Mouse (Mus musculus) limb, embryonic 14.5 days (tissue): Measurements from ENCODE around the gene Hpdl. TPM values are rescaled to one million over a fixed set of nuclear protein-coding genes. Genes with fewer than 3 reads are reported as not detected.

Experiments
- ATAC-seq: fragments of 200-750 bp; cut with Nextera tagmentation; 2 replicates; pipeline ENCODE4 v1.8.0; 2017; ENCODE audit warnings: low read depth, moderate number of reproducible peaks, moderate TSS enrichment; ENCODE audit not compliant: low FRiP score
- DNase-seq: peaks from one replicate; pipeline ENCODE4 v3.0.0-alpha.2; 2015; ENCODE audit warnings: low spot score
- H3K27ac ChIP-seq: fragments of 300-500 bp; sonication (generic); replicated peaks from 2 replicates; pipeline ENCODE4 v1.5.1; 2014; ENCODE audit warnings: low read depth, mild to moderate bottlenecking, low read length, moderate library complexity, mixed read lengths
- H3K27me3 ChIP-seq: fragments of 300-500 bp; sonication (generic); 2 replicates; pipeline ENCODE4 v1.6.1; 2014; ENCODE audit warnings: low read length, mixed read lengths; ENCODE audit not compliant: control insufficient read depth, insufficient read depth
- H3K36me3 ChIP-seq: fragments of 300-500 bp; sonication (generic); 2 replicates; pipeline ENCODE4 v1.6.1; 2014; ENCODE audit warnings: mild to moderate bottlenecking, low read length, moderate library complexity, mixed read lengths; ENCODE audit not compliant: control insufficient read depth, insufficient read depth
- H3K4me1 ChIP-seq: fragments of 300-500 bp; sonication (generic); 2 replicates; pipeline ENCODE4 v1.6.1; 2014; ENCODE audit warnings: antibody characterized with exemption, low read length, mixed read lengths; ENCODE audit not compliant: control insufficient read depth, insufficient read depth
- H3K4me2 ChIP-seq: fragments of 300-500 bp; sonication (generic); replicated peaks from 2 replicates; pipeline ENCODE4 v1.6.1; 2014; ENCODE audit warnings: low read depth, mild to moderate bottlenecking, low read length, moderate library complexity; ENCODE audit not compliant: severe bottlenecking
- H3K4me3 ChIP-seq: fragments of 300-500 bp; sonication (generic); replicated peaks from 2 replicates; pipeline ENCODE4 v1.5.1; 2014; ENCODE audit warnings: low read length
- H3K9ac ChIP-seq: fragments of 300-500 bp; sonication (generic); 2 replicates; pipeline ENCODE4 v1.6.1; 2014; ENCODE audit warnings: mild to moderate bottlenecking, low read depth, low read length, moderate library complexity; ENCODE audit not compliant: severe bottlenecking
- H3K9me3 ChIP-seq: fragments of 300-500 bp; sonication (generic); 2 replicates; pipeline ENCODE4 v1.6.1; 2016; ENCODE audit warnings: low read length; ENCODE audit not compliant: control insufficient read depth
- POLR2A ChIP-seq: fragments of 200-500 bp; IDR thresholded peaks from 2 replicates; pipeline ENCODE4 v1.8.0; 2012; ENCODE audit warnings: inconsistent platforms, mild to moderate bottlenecking, moderate library complexity, borderline replicate concordance; ENCODE audit not compliant: insufficient read depth, insufficient read length; ENCODE audit errors: extremely low read depth
- WGBS: fragments of 180-500 bp; shearing (Covaris S2); extraction: QIAGEN DNeasy Blood & Tissue Kit; methylation state at CpG from one replicate; pipeline ENCODE4 v1.1.7; 2014; 5-methylcytosine and 5-hydroxymethylcytosine counted together
- polyA plus RNA-seq, 2 experiments: library from polyadenylated mRNA; depleted of rRNA in 1 of 2; stranded (reverse) in 1 of 2; unstranded in 1 of 2; fragments of >200 nt; fragmentation: Nextera tagmentation in 1 of 2; extraction: Ambion mirVana in 1 of 2; gene quantifications; 2 replicates each; pipeline versions ENCODE4 v1.2.1 to v1.2.3; 2012 to 2014

Hpdl gene
- polyA plus RNA-seq, 2 experiments: 0.57 to 1.1 TPM

DNA sequence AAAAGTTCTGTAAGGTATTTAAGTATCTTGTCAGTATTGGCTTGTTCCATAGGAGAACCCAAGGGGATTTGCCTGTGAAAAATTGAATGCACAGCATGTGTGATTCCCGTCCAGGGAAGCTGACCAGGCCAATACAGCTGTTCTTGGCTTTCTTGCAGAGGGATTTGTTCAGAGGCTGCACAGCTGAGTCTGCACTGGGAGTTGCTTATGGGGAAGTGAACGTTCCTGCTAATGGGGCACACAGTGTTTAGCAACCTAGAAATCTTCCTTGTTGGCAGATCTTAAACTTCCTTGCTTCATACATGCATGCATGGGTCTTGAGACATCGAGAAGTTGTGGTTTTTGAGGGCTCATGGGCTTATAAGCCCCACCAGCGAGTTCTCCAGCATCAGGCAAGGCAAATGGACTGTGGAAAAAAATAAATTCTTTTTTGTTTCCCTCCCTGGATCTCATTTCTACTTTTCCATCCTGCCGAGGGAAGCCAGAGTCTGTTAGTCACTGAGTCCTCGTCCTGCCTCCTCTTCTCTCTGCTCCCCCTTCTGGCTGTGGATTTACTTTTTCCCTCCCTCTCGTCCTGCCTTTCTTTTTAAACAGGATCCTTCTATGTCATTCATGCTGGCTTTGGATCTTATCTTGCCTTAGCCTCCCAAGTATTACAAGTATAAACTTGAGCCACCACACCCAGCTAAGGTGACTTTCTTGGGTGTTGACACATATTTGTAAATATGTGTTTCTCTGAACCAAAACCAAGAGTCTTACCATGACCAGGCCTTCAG, 33.3 kb downstream of the Hpdl start:
- no peak for ATAC-seq
- no peak overlapping the region for H3K9ac ChIP-seq
- DNase-seq: peak; percentile 52
- 38% methylated on average over 7 of the region's 7 CpGs for WGBS
- no peaks in the 10 kb centered on the region for H3K36me3 ChIP-seq
- 0 out of 2 replicates have a peak overlapping the region, but pooled peaks have one; percentile 45 for H3K27ac ChIP-seq
- peaks cover 3% of the 10 kb centered on the region; the same call in 1 of the 2 replicates for H3K4me1 ChIP-seq
- no peak for TF ChIP-seq POLR2A
- no peaks in the 10 kb centered on the region for H3K27me3 ChIP-seq
- H3K9me3 ChIP-seq: 0 out of 2 replicates have a peak, but pooled peaks cover 5% of the 10 kb centered on the region
- H3K4me2 ChIP-seq: no peak overlapping the region
- H3K4me3 ChIP-seq: no peak overlapping the region

GRCm38 (mm10) chr4:116786587-116786986, 34.9 kb downstream of the Hpdl start:
- Histone ChIP-seq H3K9ac (no peak overlapping the region), H3K4me2 (no peak overlapping the region), H3K9me3 (0 out of 2 replicates have a peak, but pooled peaks cover 5% of the 10 kb centered on the region), H3K4me1 (peaks cover 3% of the 10 kb centered on the region; the same call in 1 of the 2 replicates), H3K27me3 (no peaks in the 10 kb centered on the region), H3K36me3 (no peaks in the 10 kb centered on the region), H3K4me3 (no peak overlapping the region), H3K27ac (no peak overlapping the region)
- no peak for TF ChIP-seq POLR2A
- WGBS: 94% methylated on average over 1 of the region's 1 CpGs
- DNase-seq (no peak), ATAC-seq (no peak)

DNA sequence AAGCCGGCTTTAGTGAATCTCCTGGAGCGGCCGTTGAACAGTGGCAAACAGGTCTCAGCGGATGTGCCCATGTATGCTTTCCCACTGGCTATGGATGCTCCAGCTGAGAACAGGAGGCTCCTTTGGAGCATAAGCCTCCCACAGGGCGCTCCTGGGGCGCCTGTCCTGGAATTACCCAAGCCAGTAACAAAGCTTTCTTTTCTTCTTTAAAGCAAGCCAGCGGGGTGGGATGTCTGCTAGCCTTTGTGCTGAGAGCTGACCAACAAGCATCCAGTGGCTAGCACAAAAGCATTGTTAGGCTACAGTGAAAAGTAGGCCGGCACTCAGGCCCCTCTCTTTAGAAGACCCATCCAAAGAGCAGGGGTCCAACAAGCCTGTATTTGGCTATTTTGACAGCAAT, 39.3 kb downstream of the Hpdl start:
- Histone ChIP-seq H3K9ac (no peak overlapping the region), H3K4me3 (no peak overlapping the region), H3K36me3 (no peaks in the 10 kb centered on the region), H3K27ac (no peak overlapping the region), H3K9me3 (0 out of 2 replicates have a peak, but pooled peaks cover 5% of the 10 kb centered on the region), H3K4me2 (no peak overlapping the region), H3K27me3 (no peaks in the 10 kb centered on the region), H3K4me1 (no peaks in the 10 kb centered on the region)
- DNase-seq (no peak), ATAC-seq (no peak)
- no peak for TF ChIP-seq POLR2A
- 34% methylated on average over 8 of the region's 8 CpGs for WGBS

GRCm38 (mm10) chr4:116781366-116781765, 40.1 kb downstream of the Hpdl start:
- 48% methylated on average over 2 of the region's 2 CpGs for WGBS
- ATAC-seq (no peak), DNase-seq (no peak)
- H3K4me2 ChIP-seq: no peak overlapping the region
- H3K27ac ChIP-seq: no peak overlapping the region
- H3K36me3 ChIP-seq: no peaks in the 10 kb centered on the region
- no peak overlapping the region for H3K9ac ChIP-seq
- TF ChIP-seq POLR2A: no peak
- 0 out of 2 replicates have a peak, but pooled peaks cover 2% of the 10 kb centered on the region for H3K9me3 ChIP-seq
- H3K4me1 ChIP-seq: no peaks in the 10 kb centered on the region
- H3K27me3 ChIP-seq: no peaks in the 10 kb centered on the region
- H3K4me3 ChIP-seq: no peak overlapping the region

DNA sequence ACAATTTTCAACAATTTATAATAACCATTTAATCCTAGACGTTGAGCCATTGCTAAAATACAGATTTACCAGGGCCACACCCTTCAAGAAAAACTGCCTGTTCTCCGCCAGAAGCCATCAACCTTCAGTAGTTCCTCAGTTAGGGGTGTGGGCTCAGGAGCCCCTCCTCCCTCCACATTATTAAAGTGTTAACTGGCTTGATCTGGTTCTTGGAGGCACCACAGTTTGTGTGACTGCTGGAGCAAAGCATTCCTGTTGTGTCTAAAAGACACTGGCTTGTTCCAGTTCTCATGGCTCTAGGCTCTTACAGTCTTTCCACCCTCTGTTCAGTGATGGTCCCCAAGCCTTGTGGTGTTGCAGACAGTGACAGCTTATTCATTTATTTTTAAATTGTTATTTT, 41.0 kb downstream of the Hpdl start:
- no peak overlapping the region for H3K4me2 ChIP-seq
- no peak for ATAC-seq
- H3K9ac ChIP-seq: no peak overlapping the region
- TF ChIP-seq POLR2A: no peak
- no peak overlapping the region for H3K27ac ChIP-seq
- no peak for DNase-seq
- no peaks in the 10 kb centered on the region for H3K9me3 ChIP-seq
- no peak overlapping the region for H3K4me3 ChIP-seq
- WGBS: 53% methylated on average over 2 of the region's 2 CpGs
- no peaks in the 10 kb centered on the region for H3K4me1 ChIP-seq
- H3K27me3 ChIP-seq: no peaks in the 10 kb centered on the region
- no peaks in the 10 kb centered on the region for H3K36me3 ChIP-seq
